Mouse (Mus musculus): ENCODE results near the gene Klhl29.
"Not testable (repeated sequence)": the region's sequence is repeated elsewhere in the genome, so short reads cannot be mapped to it uniquely, and the experiment has no call there.

Gene Klhl29

DNA sequence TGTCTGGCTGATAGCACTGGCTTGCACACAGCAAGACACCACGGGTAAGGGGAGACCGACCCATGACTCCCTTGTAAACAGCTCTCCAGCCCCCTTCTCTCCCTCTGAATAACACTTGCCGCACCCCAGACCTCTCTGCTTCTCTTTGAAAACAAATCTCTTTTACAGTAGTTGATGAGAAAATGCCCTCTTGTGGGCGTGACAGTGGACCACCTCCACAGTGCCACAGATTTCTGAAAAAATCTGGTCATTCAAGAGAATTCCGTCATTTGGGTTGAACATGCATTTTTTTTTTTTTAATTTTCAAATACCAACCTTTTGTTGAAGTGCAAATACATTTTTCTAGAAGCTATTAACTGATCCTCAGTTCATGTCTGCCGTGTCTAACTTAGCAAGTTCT is 17.0 kb downstream of the Klhl29 start:
- no peak for DNase-seq (ENCODE audit: low spot score in 2 of 2)

GRCm38 (mm10) chr12:5353416-5353815 is 22.1 kb downstream of the Klhl29 start:
- no peak for DNase-seq (ENCODE audit: low spot score in 2 of 2)

DNA sequence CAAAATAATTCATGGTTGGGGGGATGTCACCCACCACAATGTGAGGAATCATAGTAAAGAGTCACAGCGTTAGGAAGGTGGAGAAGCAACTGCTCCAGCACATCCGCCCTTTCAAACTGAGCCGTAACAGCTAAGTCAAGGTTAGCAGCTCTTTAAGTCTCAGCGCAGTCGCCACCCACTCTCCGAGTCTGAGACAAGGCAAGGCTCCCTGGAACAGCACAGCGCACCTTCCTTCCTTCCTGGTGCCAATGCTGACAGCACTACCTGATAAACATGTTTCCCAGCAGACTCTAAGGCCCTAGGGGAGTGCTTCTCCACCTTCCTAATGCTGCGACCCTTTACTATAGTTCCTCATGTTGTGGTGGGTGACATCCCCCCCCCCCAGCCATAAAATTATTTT is 22.7 kb downstream of the Klhl29 start:
- no peak for DNase-seq (ENCODE audit: low spot score in 2 of 2)

DNA sequence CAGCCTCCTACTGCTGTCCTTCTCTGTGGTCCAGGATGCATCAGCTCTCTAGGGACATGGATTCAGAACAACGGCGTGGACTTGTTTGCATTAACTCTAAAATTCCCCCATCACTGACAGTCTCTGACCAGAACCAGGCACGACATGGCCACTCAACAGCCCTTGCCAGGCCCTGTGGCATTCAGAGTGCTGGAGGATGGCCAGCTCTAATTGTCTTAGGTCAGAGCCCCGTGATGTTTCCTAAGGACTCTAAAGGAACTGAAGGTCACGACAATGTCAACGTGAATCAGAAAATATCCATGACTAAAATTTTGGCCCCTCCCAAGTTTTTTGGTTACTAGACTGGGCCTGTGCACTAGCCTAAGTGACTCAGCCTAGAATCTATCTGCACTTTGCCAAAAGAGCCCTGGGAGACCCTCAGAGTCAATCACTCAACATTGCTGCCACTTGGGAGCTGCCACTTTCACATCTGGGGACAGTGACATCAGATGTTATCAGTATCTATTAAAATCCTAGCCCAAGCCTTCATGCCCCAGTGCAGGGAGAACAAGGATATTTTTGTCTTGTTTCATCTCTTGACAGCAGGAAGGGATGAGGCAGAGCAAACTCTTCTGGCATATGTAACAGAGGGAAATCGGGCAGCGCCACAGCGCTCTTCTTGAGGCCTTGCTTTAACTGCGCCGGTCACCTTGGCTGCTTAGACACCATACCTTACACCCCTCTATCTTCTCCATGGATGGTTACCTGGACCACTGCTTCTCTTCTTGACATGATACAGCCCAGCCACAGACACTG is 24.8 kb downstream of the Klhl29 start:
- DNase-seq (ENCODE audit: low spot score in 2 of 2) = no peak

DNA sequence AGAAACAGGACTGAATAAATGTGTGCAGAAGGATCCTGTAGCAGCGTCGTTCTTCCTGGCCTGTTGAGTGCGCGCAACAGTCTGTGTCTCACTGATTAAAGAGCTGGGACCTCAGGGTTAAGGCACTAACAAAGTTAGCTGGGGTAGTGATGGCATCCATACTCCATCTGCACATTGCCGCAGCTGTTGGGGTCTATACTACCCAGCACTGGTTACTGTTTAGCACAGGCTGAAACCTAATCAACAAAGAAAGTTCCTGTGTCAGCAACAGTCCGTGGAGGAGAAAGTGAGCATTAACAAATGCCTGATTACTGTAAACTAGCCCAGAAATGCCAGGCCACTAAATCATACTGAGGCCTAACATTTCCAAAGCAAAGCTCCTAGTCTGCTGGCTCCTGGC is 30.4 kb downstream of the Klhl29 start:
- no peak for DNase-seq (ENCODE audit: low spot score in 2 of 2)

DNA sequence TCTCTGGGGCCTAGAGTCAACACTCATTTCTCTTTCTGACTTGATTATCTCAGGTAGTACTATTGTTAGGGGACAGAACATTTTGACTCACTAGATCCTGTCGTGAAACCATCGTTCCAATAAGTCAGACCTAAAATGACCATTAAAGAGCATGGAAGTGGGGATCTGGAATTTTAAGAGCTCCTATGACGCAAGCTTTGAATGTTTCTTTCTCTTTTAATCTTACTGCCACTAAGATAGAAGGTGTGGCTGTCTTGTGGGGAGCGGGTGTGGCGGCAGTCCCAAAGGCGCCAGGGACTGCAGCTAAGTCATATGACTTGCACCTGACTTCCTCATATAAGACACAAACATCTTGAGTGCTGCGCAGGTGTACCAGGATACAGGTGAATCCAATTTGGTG is 31.0 kb downstream of the Klhl29 start:
- not testable (repeated sequence) for DNase-seq (ENCODE audit: low spot score in 2 of 2)

GRCm38 (mm10) chr12:5340151-5340603 is 35.3 kb downstream of the Klhl29 start:
- no peak for DNase-seq (ENCODE audit: low spot score in 2 of 2)

GRCm38 (mm10) chr12:5336927-5337712 is 38.4 kb downstream of the Klhl29 start:
- DNase-seq (ENCODE audit: low spot score in 2 of 2) = no peak

- no peak for DNase-seq (ENCODE audit: low spot score in 2 of 2)
These were observed 39.2 kb downstream of the Klhl29 start for GRCm38 (mm10) chr12:5336331-5336730.

DNA sequence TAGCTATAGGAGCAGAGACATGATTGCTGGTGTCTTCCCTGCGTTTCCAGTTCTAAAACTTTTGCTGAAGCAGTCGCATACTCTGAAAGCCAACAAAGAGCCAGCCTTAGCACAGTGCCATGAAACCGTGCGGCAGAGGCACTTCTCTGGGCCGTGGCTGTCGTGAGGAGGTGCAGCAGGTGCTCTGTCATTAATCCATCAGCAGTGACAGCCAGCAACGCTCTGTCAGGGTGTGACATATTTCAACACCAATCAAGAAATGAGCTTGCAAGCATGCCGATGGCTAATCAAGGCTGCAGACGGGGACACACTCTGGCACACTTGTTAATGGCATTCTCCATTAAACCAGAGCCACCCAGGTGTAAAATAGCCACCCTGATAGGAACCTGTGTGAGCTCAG is 40.5 kb downstream of the Klhl29 start:
- no peak for DNase-seq (ENCODE audit: low spot score in 2 of 2)

DNA sequence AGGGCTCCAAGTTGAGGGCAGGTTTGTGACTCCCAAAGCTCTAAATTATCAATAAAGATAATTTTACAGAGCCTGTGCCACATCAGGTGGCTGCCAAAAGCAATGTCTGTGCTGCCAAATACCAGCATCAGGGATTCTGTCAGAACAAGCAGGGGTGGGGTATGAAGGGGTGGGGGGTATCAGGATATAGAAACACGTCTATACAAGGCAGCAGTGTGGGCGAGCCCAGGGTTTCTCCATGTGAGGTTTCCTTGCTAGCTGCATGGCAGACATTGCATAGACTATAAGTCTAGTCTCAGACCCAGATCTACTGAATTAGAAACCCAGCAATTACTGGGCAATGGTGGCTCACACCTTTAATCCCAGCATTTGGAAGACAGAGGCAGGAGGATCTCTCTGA is 41.3 kb downstream of the Klhl29 start:
- DNase-seq (ENCODE audit: low spot score in 2 of 2) = no peak

- DNase-seq (ENCODE audit: low spot score in 2 of 2) = no peak
These were observed 43.5 kb downstream of the Klhl29 start for GRCm38 (mm10) chr12:5331810-5332484.

DNA sequence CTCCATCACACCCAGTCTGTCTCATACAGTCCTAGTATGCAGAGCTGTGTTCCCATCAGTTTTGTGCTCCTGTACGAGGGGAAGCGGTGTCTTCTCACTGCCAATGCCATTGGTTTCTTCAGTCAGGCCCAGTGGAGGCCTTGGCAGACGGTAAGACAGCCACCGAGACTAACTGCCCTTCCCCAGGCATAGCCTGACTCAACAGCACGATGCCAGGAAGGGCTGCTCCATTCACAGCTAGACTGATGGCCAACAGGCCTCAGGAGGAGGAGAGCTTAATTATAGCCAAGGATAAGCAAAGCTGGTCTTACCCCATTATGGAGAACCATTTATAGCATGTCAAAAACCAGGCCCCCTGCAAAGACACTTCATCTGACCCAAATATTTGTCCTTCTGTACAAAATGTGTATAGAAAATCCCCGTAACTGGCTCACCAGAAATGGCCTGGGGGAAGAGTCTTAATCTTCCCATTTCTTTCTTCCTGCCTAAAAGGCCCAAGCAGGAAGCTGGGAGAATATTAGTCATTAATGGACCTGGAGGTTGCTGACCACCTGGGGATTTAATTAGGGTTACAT is 44.9 kb downstream of the Klhl29 start:
- no peak for DNase-seq (ENCODE audit: low spot score in 2 of 2)

- no peak for DNase-seq (ENCODE audit: low spot score in 2 of 2)
These were observed 52.9 kb downstream of the Klhl29 start for GRCm38 (mm10) chr12:5322444-5323087.

DNA sequence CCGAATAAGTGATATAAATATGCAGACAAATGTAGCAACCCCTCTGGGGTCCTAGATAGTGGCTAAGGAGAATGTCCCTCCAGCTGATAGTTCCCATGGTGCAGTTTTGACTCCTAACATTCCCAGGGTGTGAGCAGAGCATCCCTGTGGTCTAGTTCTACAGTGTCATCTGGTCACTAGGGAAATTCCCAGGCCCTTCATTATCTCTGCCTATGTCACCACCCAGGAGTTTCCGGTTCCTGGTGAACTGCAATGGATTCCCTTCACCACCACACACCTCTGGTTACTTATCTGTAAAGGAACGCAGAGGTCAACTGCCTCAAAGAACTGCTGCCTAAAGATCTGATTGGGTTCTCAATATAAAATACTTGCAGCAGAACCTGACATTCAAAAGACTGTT is 54.5 kb downstream of the Klhl29 start:
- no peak for DNase-seq (ENCODE audit: low spot score in 2 of 2)

DNA sequence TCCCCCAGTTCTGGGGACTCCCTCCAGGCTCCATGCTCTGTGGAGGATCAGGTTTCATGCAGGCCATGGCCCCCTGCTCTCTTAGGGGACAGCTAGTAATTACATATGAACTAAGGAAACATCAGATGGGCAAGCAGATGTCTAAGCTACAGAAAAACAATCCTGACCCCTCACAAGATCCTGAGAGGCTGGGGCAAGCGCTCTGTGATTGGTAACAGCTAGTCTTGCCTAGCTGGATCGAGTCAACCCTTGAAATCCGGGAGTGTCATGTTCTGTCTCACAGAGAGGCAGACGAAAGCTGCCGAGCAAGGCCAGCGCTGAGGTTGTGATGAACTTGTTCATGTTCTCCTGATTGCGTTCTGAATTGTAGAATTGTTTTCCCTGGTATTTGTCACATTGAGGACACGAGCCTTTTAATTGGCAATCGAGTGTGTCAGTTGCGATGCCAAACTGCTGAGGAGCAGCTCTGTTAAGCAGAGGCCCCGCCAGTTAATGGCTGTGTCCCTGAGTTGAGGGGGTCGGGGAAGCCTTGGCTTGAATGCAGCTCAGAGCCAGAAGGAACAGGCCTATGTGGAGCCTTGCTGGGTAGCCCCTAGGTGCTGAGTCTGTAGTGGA is 56.0 kb downstream of the Klhl29 start:
- DNase-seq (ENCODE audit: low spot score in 2 of 2) = no peak

GRCm38 (mm10) chr12:5316029-5316567 is 59.4 kb downstream of the Klhl29 start:
- no peak for DNase-seq (ENCODE audit: low spot score in 2 of 2)

DNA sequence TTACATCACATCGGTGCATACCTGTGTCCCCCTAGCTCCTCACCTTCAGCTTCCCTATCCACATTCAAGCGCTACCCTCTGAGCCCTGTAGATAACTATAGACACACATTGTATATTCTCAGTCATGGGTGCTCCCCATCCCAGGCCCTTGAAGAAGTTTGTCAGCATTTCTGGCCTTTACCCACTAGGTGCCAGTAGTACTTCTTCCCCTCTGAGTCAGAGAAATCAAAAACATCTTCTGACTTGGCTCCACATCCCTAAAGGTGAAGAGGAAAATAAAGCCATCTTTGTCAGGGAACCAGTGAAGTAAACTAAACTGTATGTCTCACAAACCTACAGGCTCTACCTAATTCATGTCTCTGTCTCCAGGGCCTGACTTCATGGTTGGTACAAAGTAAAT is 67.6 kb downstream of the Klhl29 start:
- no peak for DNase-seq (ENCODE audit: low spot score in 2 of 2)

DNA sequence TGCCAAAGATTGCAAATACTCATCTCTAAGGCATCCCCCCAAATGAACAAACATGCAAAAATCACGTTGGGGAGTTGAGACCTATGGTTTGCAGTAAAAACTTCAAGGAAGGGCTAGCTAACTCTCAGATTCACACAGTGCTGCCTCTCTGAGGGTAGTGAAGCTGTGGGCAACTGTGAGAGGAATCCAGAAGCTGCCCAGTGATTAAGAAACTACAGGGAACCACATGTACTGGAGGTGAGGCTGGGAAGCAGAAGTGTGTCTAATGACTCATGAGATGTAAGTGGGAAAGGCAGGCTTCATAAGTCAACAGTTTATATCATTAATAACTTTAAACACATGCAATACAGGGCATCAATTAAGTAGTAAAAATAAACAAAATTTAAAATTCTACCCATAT is 70.0 kb downstream of the Klhl29 start:
- no peak for DNase-seq (ENCODE audit: low spot score in 2 of 2)

GRCm38 (mm10) chr12:5303912-5304311 is 71.6 kb downstream of the Klhl29 start:
- DNase-seq (ENCODE audit: low spot score in 2 of 2) = no peak

- no peak for DNase-seq (ENCODE audit: low spot score in 2 of 2)
These were observed 72.4 kb downstream of the Klhl29 start for GRCm38 (mm10) chr12:5303100-5303499.
